Mouse (Mus musculus) lung, embryonic 16.5 days (tissue): ENCODE data around the gene Cltc. TPM values are rescaled to one million over a fixed set of nuclear protein-coding genes. Genes with fewer than 3 reads are reported as not detected.
A peak's percentile ranks its signal among the peaks of the same experiment; 100 is the strongest.
"Not testable (repeated sequence)": the region's sequence is repeated elsewhere in the genome, so short reads cannot be mapped to it uniquely, and the experiment has no call there.

Experiments
- ATAC-seq: fragments of 200-750 bp; cut with Nextera tagmentation; 2 replicates; pipeline ENCODE4 v1.8.0; 2017; ENCODE audit warnings: low read depth, mild to moderate bottlenecking, moderate library complexity
- H3K27ac ChIP-seq: fragments of 300-500 bp; sonication (generic); 2 replicates; pipeline ENCODE4 v1.5.1; 2014; ENCODE audit warnings: mild to moderate bottlenecking, control low read depth, low read length
- H3K27me3 ChIP-seq: fragments of 300-500 bp; sonication (generic); 2 replicates; pipeline ENCODE4 v1.6.1; 2014; ENCODE audit warnings: low read depth, low read length, mixed read lengths; ENCODE audit not compliant: control insufficient read depth, insufficient read depth
- H3K36me3 ChIP-seq: fragments of 300-500 bp; sonication (generic); 2 replicates; pipeline ENCODE4 v1.6.1; 2014; ENCODE audit warnings: low read length; ENCODE audit not compliant: control insufficient read depth, insufficient read depth
- H3K4me1 ChIP-seq: fragments of 300-500 bp; sonication (generic); replicated peaks from 2 replicates; pipeline ENCODE4 v1.6.1; 2014; ENCODE audit warnings: low read length, mixed read lengths; ENCODE audit not compliant: control insufficient read depth, insufficient read depth
- H3K4me2 ChIP-seq: fragments of 300-500 bp; sonication (generic); 2 replicates; pipeline ENCODE4 v1.6.1; 2014; ENCODE audit warnings: low read depth, low read length, control low read depth
- H3K4me3 ChIP-seq: fragments of 300-500 bp; sonication (generic); 2 replicates; pipeline ENCODE4 v1.5.1; 2014; ENCODE audit warnings: mild to moderate bottlenecking, low read length, control low read depth
- H3K9ac ChIP-seq: fragments of 300-500 bp; sonication (generic); 2 replicates; pipeline ENCODE4 v1.6.1; 2014; ENCODE audit warnings: low read length, control low read depth
- H3K9me3 ChIP-seq: fragments of 300-500 bp; sonication (generic); 2 replicates; pipeline ENCODE4 v1.6.1; 2016; ENCODE audit warnings: low read length; ENCODE audit not compliant: control insufficient read depth
- WGBS: fragments of 180-500 bp; shearing (Covaris S2); extraction: QIAGEN DNeasy Blood & Tissue Kit; methylation state at CpG from one replicate; pipeline ENCODE4 v1.1.7; 2014; 5-methylcytosine and 5-hydroxymethylcytosine counted together
- polyA plus RNA-seq: library from polyadenylated mRNA; unstranded; fragments of >200 nt; fragmentation: Nextera tagmentation; extraction: Ambion mirVana; gene quantifications from 2 replicates; pipeline ENCODE4 v1.2.1, GENCODE M21; 2015

The Cltc gene
- 125 and 134 TPM in 2 replicates for polyA plus RNA-seq

- ATAC-seq = peak; percentile 98
- H3K9ac ChIP-seq = peak within 1 kb of the TSS; percentile 95
- H3K4me2 ChIP-seq = peak within 1 kb of the TSS; percentile 92
- H3K9me3 ChIP-seq = no peaks in the 10 kb centered on the region
- H3K36me3 ChIP-seq = no peaks in the 10 kb centered on the region
- H3K4me1 ChIP-seq = peaks cover 16% of the 10 kb centered on the region
- H3K27me3 ChIP-seq = no peaks in the 10 kb centered on the region
- under 1% methylated on average over 70 of the region's 73 CpGs for WGBS
- H3K27ac ChIP-seq = peak within 1 kb of the TSS; percentile 99
- H3K4me3 ChIP-seq = peak within 1 kb of the TSS; percentile 87
These were observed at the start of gene Cltc for GRCm38 (mm10) chr11:86757480-86758371. TSS of gene Cltc (minus strand) at chr11:86757565.

GRCm38 (mm10) chr11:86807001-86807477, 49.7 kb upstream of the Cltc start:
- Histone ChIP-seq H3K27ac (peak overlapping the region; percentile 86), H3K9ac (peak overlapping the region; percentile 77), H3K4me3 (peak overlapping the region; percentile 86), H3K4me1 (peaks cover 7% of the 10 kb centered on the region), H3K36me3 (peaks cover 10% of the 10 kb centered on the region; the same call in 1 of the 2 replicates), H3K4me2 (peak overlapping the region; percentile 60), H3K9me3 (no peaks in the 10 kb centered on the region), H3K27me3 (no peaks in the 10 kb centered on the region; the same call in 1 of the 2 replicates)
- under 1% methylated on average over 25 of the region's 25 CpGs for WGBS
- peak; percentile 79 for ATAC-seq

GRCm38 (mm10) chr11:86794161-86794560, 36.8 kb upstream of the Cltc start:
- Histone ChIP-seq H3K27ac (no peak overlapping the region), H3K9ac (no peak overlapping the region), H3K4me3 (no peak overlapping the region), H3K36me3 (peaks cover 8% of the 10 kb centered on the region), H3K4me2 (no peak overlapping the region), H3K9me3 (no peaks in the 10 kb centered on the region), H3K4me1 (no peaks in the 10 kb centered on the region), H3K27me3 (no peaks in the 10 kb centered on the region)
- ATAC-seq = no peak
- WGBS = 64% methylated on average over 1 of the region's 1 CpGs

- not testable (repeated sequence) for H3K9me3 ChIP-seq, H3K27ac ChIP-seq, H3K27me3 ChIP-seq, H3K4me3 ChIP-seq, ATAC-seq, H3K9ac ChIP-seq, H3K4me2 ChIP-seq, H3K4me1 ChIP-seq
- peaks cover 17% of the 10 kb centered on the region for H3K36me3 ChIP-seq
- 92% methylated on average over 5 of the region's 5 CpGs for WGBS
These were observed 30.1 kb upstream of the Cltc start for GRCm38 (mm10) chr11:86787436-86787835.

- H3K27me3 ChIP-seq = no peaks in the 10 kb centered on the region
- no peaks in the 10 kb centered on the region for H3K4me1 ChIP-seq
- H3K4me3 ChIP-seq = no peak overlapping the region
- H3K4me2 ChIP-seq = no peak overlapping the region
- H3K27ac ChIP-seq = no peak overlapping the region
- H3K9me3 ChIP-seq = no peaks in the 10 kb centered on the region
- 96% methylated on average over 2 of the region's 2 CpGs for WGBS
- no peak for ATAC-seq
- H3K36me3 ChIP-seq = peaks cover 17% of the 10 kb centered on the region
- H3K9ac ChIP-seq = no peak overlapping the region
These were observed 28.4 kb upstream of the Cltc start for GRCm38 (mm10) chr11:86785767-86786166.

GRCm38 (mm10) chr11:86769884-86770283, 12.5 kb upstream of the Cltc start:
- no peak overlapping the region for H3K27ac ChIP-seq
- 81% methylated on average over 4 of the region's 4 CpGs for WGBS
- H3K9ac ChIP-seq = no peak overlapping the region
- no peak for ATAC-seq
- no peaks in the 10 kb centered on the region for H3K4me1 ChIP-seq
- H3K9me3 ChIP-seq = no peaks in the 10 kb centered on the region
- H3K4me2 ChIP-seq = no peak overlapping the region
- H3K36me3 ChIP-seq = peaks cover 17% of the 10 kb centered on the region
- no peaks in the 10 kb centered on the region for H3K27me3 ChIP-seq
- H3K4me3 ChIP-seq = no peak overlapping the region

- Histone ChIP-seq H3K27me3 (no peaks in the 10 kb centered on the region), H3K9me3 (no peaks in the 10 kb centered on the region), H3K36me3 (no peaks in the 10 kb centered on the region; the same call in 1 of the 2 replicates), H3K9ac (no peak overlapping the region), H3K4me3 (no peak overlapping the region), H3K27ac (no peak overlapping the region), H3K4me1 (no peaks in the 10 kb centered on the region), H3K4me2 (no peak overlapping the region)
- 83% methylated on average over 2 of the region's 2 CpGs for WGBS
- ATAC-seq = no peak
These were observed 7.1 kb upstream of the Cltc start for GRCm38 (mm10) chr11:86764501-86764900.

- H3K4me2 ChIP-seq, ATAC-seq, H3K9me3 ChIP-seq, H3K36me3 ChIP-seq, H3K27ac ChIP-seq, H3K9ac ChIP-seq, H3K27me3 ChIP-seq, H3K4me1 ChIP-seq, H3K4me3 ChIP-seq: not testable (repeated sequence)
- WGBS = 94% methylated on average over 11 of the region's 11 CpGs
These were observed 5.8 kb upstream of the Cltc start for GRCm38 (mm10) chr11:86763127-86763526.

- ATAC-seq = no peak
These were observed 3.0 kb upstream of the Cltc start for GRCm38 (mm10) chr11:86760357-86760756.

More at GRCm38 (mm10) chr11:86760357-86760756, 3.0 kb upstream of the Cltc start:
- Histone ChIP-seq H3K36me3 (no peaks in the 10 kb centered on the region), H3K27me3 (no peaks in the 10 kb centered on the region), H3K9ac (no peak overlapping the region), H3K4me1 (peaks cover 10% of the 10 kb centered on the region), H3K9me3 (no peaks in the 10 kb centered on the region), H3K27ac (no peak overlapping the region), H3K4me3 (no peak overlapping the region), H3K4me2 (no peak overlapping the region)
